Mouse (Mus musculus) lung, adult 2 months (tissue): ENCODE data around the gene B3gnt2.

ENCODE experiments used
- CTCF ChIP-seq: fragments of 200-500 bp; IDR thresholded peaks from 2 replicates; pipeline ENCODE4 v1.5.1; 2011; ENCODE audit warnings: mild to moderate bottlenecking, low read length, control low read depth; ENCODE audit not compliant: insufficient read depth
- POLR2A ChIP-seq: fragments of 200-500 bp; IDR thresholded peaks from 2 replicates; pipeline ENCODE4 v1.6.1; 2011; ENCODE audit warnings: low read depth, mild to moderate bottlenecking, control low read depth, low read length, borderline replicate concordance; ENCODE audit errors: extremely low read depth

- TF ChIP-seq POLR2A (no peak), CTCF (no peak)
Measured at GRCm38 (mm10) chr11:22799987-22800424, 60.8 kb downstream of the B3gnt2 start.
